Mouse (Mus musculus): ENCODE results near the gene Ly75. TPM values are rescaled to one million over a fixed set of nuclear protein-coding genes. Genes with fewer than 3 reads are reported as not detected.

Ly75 gene
- polyA plus RNA-seq, 1 experiment, result not detected

DNA sequence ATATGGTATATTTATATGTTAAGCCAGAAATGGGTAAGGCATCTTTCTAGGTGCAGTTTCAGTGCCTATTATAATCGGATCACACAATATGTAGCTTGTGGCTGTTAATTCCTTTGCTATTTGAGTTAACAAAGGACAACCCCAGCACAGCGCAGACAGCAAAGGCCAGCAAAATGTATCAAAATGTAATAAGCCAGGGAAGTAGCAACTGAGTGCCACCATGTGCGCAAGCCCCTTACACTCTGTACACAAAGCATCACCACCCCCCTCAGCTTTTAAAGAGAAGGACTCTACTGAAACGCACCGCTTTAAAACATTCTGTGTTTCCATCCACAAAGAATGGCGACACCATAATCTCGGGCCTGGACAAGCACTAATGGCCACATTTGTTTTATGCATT lies 37.4 kb downstream of the Ly75 start:
- WGBS, result 88% methylated on average over 7 of the region's 7 CpGs
- no peak overlapping the region for H3K4me3 ChIP-seq (ENCODE audit: insufficient read depth, low read depth, low read length)
- H3K27ac ChIP-seq (ENCODE audit: insufficient read depth, low read depth, low read length), result no peak overlapping the region
- TF ChIP-seq CTCF (IDR thresholded peaks at IDR 0.05; ENCODE audit: insufficient read depth, low read depth, low read length) (no peak), POLR2A (IDR thresholded peaks at IDR 0.05; ENCODE audit: insufficient read depth, low read depth, low read length) (no peak)
- H3K4me1 ChIP-seq (ENCODE audit: control insufficient read depth, insufficient read depth, low read length), result no peaks in the 10 kb centered on the region

DNA sequence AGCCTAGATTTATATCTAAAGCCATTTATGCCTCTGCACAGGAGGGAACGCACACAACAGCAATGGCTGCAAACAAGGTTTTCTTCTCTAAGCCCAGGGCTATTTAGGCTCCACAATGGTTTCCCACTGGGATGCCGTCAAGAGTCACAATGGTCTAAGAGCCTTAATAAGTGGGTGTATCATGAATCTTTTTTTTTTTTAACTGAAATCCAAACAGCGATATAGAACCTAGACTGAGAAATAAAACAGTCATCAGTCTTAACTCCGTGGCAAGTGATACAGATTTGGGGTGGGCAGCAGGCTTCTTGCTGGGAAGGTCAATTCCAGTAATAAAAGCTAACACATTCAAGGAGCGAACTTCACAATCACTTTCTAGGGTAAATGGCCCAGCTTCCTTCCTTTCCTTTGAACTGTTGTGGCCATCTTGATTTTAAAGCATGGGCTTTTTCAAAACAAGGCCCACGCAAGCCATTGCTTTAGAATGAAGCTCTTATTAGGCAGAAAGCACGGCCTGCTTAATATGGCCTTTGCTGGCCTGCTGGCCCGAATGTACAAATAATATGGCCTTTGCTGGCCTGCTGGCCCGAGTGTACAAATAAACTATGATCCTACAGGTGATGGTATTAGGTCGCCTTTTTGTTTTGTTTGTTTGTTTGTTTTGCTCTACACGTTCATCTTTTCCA lies 39.4 kb downstream of the Ly75 start:
- 67% methylated on average over 11 of the region's 11 CpGs for WGBS
- Histone ChIP-seq H3K4me3 (ENCODE audit: insufficient read depth, low read depth, low read length) (no peak overlapping the region), H3K4me1 (ENCODE audit: control insufficient read depth, insufficient read depth, low read length) (no peaks in the 10 kb centered on the region), H3K27ac (ENCODE audit: insufficient read depth, low read depth, low read length) (no peak overlapping the region)
- TF ChIP-seq CTCF (IDR thresholded peaks at IDR 0.05; ENCODE audit: insufficient read depth, low read depth, low read length) (no peak), POLR2A (IDR thresholded peaks at IDR 0.05; ENCODE audit: insufficient read depth, low read depth, low read length) (no peak)

GRCm38 (mm10) chr2:60342107-60342880 lies 40.8 kb downstream of the Ly75 start:
- WGBS, result 57% methylated on average over 4 of the region's 4 CpGs
- no peak overlapping the region for H3K27ac ChIP-seq (ENCODE audit: insufficient read depth, low read depth, low read length)

GRCm38 (mm10) chr2:60337937-60338336 lies 45.2 kb downstream of the Ly75 start:
- no peak overlapping the region for H3K27ac ChIP-seq (ENCODE audit: insufficient read depth, low read depth, low read length)
- H3K4me1 ChIP-seq (ENCODE audit: control insufficient read depth, insufficient read depth, low read length), result no peaks in the 10 kb centered on the region
- no peak for TF ChIP-seq POLR2A (IDR thresholded peaks at IDR 0.05; ENCODE audit: insufficient read depth, low read depth, low read length)
- 50% methylated on average over 9 of the region's 9 CpGs for WGBS
- H3K4me3 ChIP-seq (ENCODE audit: insufficient read depth, low read depth, low read length), result no peak overlapping the region

More at GRCm38 (mm10) chr2:60342107-60342880, 40.8 kb downstream of the Ly75 start:
- Histone ChIP-seq H3K4me3 (ENCODE audit: insufficient read depth, low read depth, low read length) (no peak overlapping the region), H3K4me1 (ENCODE audit: control insufficient read depth, insufficient read depth, low read length) (no peaks in the 10 kb centered on the region)
- TF ChIP-seq POLR2A (IDR thresholded peaks at IDR 0.05; ENCODE audit: insufficient read depth, low read depth, low read length) (no peak), CTCF (IDR thresholded peaks at IDR 0.05; ENCODE audit: insufficient read depth, low read depth, low read length) (no peak)

DNA sequence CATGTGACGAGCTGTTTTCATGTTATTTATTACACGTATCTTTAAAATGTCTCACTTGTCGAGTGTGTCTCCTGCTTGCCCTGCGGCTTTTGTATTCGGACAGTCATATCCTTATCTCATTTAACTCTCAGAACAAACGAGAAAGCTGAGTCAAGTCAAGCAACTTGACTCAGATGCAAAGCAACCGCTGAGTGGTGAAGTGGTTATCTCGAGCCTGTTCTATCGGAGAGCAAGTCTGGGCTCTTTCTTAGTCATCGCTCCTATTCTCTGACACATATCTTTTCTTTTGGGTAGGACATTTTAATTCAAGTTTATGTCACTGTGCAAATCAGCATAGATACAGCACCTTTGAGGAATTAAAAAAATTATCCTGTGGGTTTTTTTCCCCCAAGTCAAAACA lies 54.5 kb downstream of the Ly75 start:
- TF ChIP-seq CTCF (IDR thresholded peaks at IDR 0.05; ENCODE audit: insufficient read depth, low read depth, low read length) (no peak), POLR2A (IDR thresholded peaks at IDR 0.05; ENCODE audit: insufficient read depth, low read depth, low read length) (no peak)
- no peaks in the 10 kb centered on the region for H3K4me1 ChIP-seq (ENCODE audit: control insufficient read depth, insufficient read depth, low read length)
- H3K27ac ChIP-seq (ENCODE audit: insufficient read depth, low read depth, low read length), result no peak overlapping the region
- WGBS, result 95% methylated on average over 10 of the region's 10 CpGs
- no peak overlapping the region for H3K4me3 ChIP-seq (ENCODE audit: insufficient read depth, low read depth, low read length)

DNA sequence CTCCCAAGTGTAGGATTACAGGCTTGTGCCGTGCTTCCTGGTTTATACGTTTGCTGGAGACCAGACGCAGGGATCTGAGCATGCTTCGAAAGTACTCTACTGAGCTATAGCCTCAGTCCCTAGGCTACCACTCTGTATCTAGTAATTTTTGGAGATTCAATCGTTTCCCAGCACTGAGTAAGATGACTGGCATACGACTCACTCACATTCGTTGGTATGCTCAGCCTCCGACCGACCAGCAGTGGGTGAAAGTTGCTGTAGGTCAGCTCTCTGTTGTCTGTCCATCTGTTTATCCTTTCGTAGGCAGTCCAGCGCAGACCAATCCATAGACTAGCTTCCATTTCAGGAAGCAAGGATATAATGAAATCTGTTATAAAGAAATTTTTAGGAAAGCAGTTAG lies 55.5 kb downstream of the Ly75 start:
- Histone ChIP-seq H3K4me1 (ENCODE audit: control insufficient read depth, insufficient read depth, low read length) (no peaks in the 10 kb centered on the region), H3K4me3 (ENCODE audit: insufficient read depth, low read depth, low read length) (no peak overlapping the region), H3K27ac (ENCODE audit: insufficient read depth, low read depth, low read length) (no peak overlapping the region)
- TF ChIP-seq CTCF (IDR thresholded peaks at IDR 0.05; ENCODE audit: insufficient read depth, low read depth, low read length) (no peak), POLR2A (IDR thresholded peaks at IDR 0.05; ENCODE audit: insufficient read depth, low read depth, low read length) (no peak)
- 92% methylated on average over 11 of the region's 11 CpGs for WGBS

DNA sequence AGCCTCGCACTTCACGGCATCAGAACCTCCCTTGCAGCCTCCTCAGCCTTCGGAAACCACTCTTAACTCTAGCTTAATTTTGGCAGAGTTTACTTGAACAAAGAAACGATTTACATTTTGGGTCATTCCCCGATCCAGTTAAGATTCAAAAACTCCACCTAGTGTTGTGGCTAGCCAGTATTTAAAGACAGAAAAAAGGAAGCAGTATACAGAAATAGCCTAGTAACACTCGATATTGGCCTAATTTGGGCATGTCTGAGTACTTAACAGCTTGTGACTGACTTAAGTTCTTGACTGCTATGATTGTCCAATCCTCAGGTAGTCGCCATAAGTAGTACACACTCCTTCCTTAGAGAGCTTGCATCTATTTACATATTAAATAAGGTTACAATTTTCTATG lies 56.2 kb downstream of the Ly75 start:
- WGBS, result 74% methylated on average over 7 of the region's 7 CpGs

GRCm38 (mm10) chr2:60323411-60323810 lies 59.7 kb downstream of the Ly75 start:
- Histone ChIP-seq H3K4me3 (ENCODE audit: insufficient read depth, low read depth, low read length) (no peak overlapping the region), H3K4me1 (ENCODE audit: control insufficient read depth, insufficient read depth, low read length) (no peaks in the 10 kb centered on the region), H3K27ac (ENCODE audit: insufficient read depth, low read depth, low read length) (no peak overlapping the region)
- 90% methylated on average over 5 of the region's 5 CpGs for WGBS
- TF ChIP-seq CTCF (IDR thresholded peaks at IDR 0.05; ENCODE audit: insufficient read depth, low read depth, low read length) (no peak), POLR2A (IDR thresholded peaks at IDR 0.05; ENCODE audit: insufficient read depth, low read depth, low read length) (no peak)

More for the DNA sequence above, 56.2 kb downstream of the Ly75 start:
- Histone ChIP-seq H3K4me3 (ENCODE audit: insufficient read depth, low read depth, low read length) (no peak overlapping the region), H3K27ac (ENCODE audit: insufficient read depth, low read depth, low read length) (no peak overlapping the region), H3K4me1 (ENCODE audit: control insufficient read depth, insufficient read depth, low read length) (no peaks in the 10 kb centered on the region)
- TF ChIP-seq POLR2A (IDR thresholded peaks at IDR 0.05; ENCODE audit: insufficient read depth, low read depth, low read length), result no peak
- no peak for TF ChIP-seq CTCF (IDR thresholded peaks at IDR 0.05; ENCODE audit: insufficient read depth, low read depth, low read length)

- no peak for TF ChIP-seq POLR2A (IDR thresholded peaks at IDR 0.05; ENCODE audit: insufficient read depth, low read depth, low read length)
- no peak for TF ChIP-seq CTCF (IDR thresholded peaks at IDR 0.05; ENCODE audit: insufficient read depth, low read depth, low read length)
- 68% methylated on average over 6 of the region's 6 CpGs for WGBS
- no peak overlapping the region for H3K4me3 ChIP-seq (ENCODE audit: insufficient read depth, low read depth, low read length)
- no peak overlapping the region for H3K27ac ChIP-seq (ENCODE audit: insufficient read depth, low read depth, low read length)
- H3K4me1 ChIP-seq (ENCODE audit: control insufficient read depth, insufficient read depth, low read length), result no peaks in the 10 kb centered on the region
These were observed 60.9 kb downstream of the Ly75 start for GRCm38 (mm10) chr2:60322031-60322726.

All from olfactory bulb, adult 2 months (tissue).